Mouse (Mus musculus) midbrain, embryonic 16.5 days (tissue): ENCODE measurements around the gene Rap1b. TPM values are rescaled to one million over a fixed set of nuclear protein-coding genes. Genes with fewer than 3 reads are reported as not detected.

Experiments
- ATAC-seq: fragments of 200-750 bp; cut with Nextera tagmentation; 2 replicates; pipeline ENCODE4 v1.8.0; 2017; ENCODE audit warnings: moderate TSS enrichment
- H3K27ac ChIP-seq: fragments of 300-500 bp; sonication (generic); 2 replicates; pipeline ENCODE4 v1.5.1; 2014; ENCODE audit warnings: mild to moderate bottlenecking, low read length, mixed read lengths
- H3K27me3 ChIP-seq: fragments of 300-500 bp; sonication (generic); 2 replicates; pipeline ENCODE4 v1.6.1; 2014; ENCODE audit warnings: low read depth, low read length, mixed read lengths; ENCODE audit not compliant: control insufficient read depth, insufficient read depth
- H3K36me3 ChIP-seq: fragments of 300-500 bp; sonication (generic); 2 replicates; pipeline ENCODE4 v1.6.1; 2014; ENCODE audit warnings: mild to moderate bottlenecking, low read length, moderate library complexity, mixed read lengths; ENCODE audit not compliant: control insufficient read depth, insufficient read depth
- H3K4me1 ChIP-seq: fragments of 300-500 bp; sonication (generic); 2 replicates; pipeline ENCODE4 v1.6.1; 2014; ENCODE audit warnings: mild to moderate bottlenecking, low read length, mixed read lengths; ENCODE audit not compliant: control insufficient read depth, insufficient read depth
- H3K4me2 ChIP-seq: fragments of 300-500 bp; sonication (generic); 2 replicates; pipeline ENCODE4 v1.6.1; 2014; ENCODE audit warnings: mild to moderate bottlenecking, low read length, mixed read lengths
- H3K4me3 ChIP-seq: fragments of 300-500 bp; sonication (generic); 2 replicates; pipeline ENCODE4 v1.5.1; 2014; ENCODE audit warnings: low read depth, mild to moderate bottlenecking, low read length, moderate library complexity, mixed read lengths
- H3K9ac ChIP-seq: fragments of 300-500 bp; sonication (generic); 2 replicates; pipeline ENCODE4 v1.6.1; 2014; ENCODE audit warnings: low read depth, low read length, mixed read lengths
- H3K9me3 ChIP-seq: fragments of 300-500 bp; sonication (generic); replicated peaks from 2 replicates; pipeline ENCODE4 v1.6.1; 2014; ENCODE audit warnings: mild to moderate bottlenecking, low read length, mixed read lengths; ENCODE audit not compliant: control insufficient read depth, poor library complexity, severe bottlenecking
- WGBS: fragments of 180-500 bp; shearing (Covaris S2); extraction: QIAGEN DNeasy Blood & Tissue Kit; methylation state at CpG from one replicate; pipeline ENCODE4 v1.1.7; 2014; 5-methylcytosine and 5-hydroxymethylcytosine counted together
- polyA plus RNA-seq: library from polyadenylated mRNA; unstranded; fragments of >200 nt; fragmentation: Nextera tagmentation; extraction: Ambion mirVana; gene quantifications from 2 replicates; pipeline ENCODE4 v1.2.1, GENCODE M21; 2015

Rap1b gene
- polyA plus RNA-seq, 1 experiment from 2014 or later, result 171 TPM

- Histone ChIP-seq H3K36me3 (peaks cover 39% of the 10 kb centered on the region), H3K4me2 (no peak overlapping the region), H3K9me3 (no peaks in the 10 kb centered on the region), H3K9ac (no peak overlapping the region), H3K4me3 (no peak overlapping the region), H3K27ac (no peak overlapping the region), H3K27me3 (no peaks in the 10 kb centered on the region), H3K4me1 (no peaks in the 10 kb centered on the region)
- no peak for ATAC-seq
- 93% methylated on average over 10 of the region's 10 CpGs for WGBS
These were observed 78.3 kb downstream of the Rap1b start for GRCm38 (mm10) chr10:117767286-117768140.

- no peaks in the 10 kb centered on the region for H3K9me3 ChIP-seq
- WGBS, result 97% methylated on average over 5 of the region's 5 CpGs
- no peaks in the 10 kb centered on the region for H3K4me1 ChIP-seq
- H3K27me3 ChIP-seq, result no peaks in the 10 kb centered on the region
- no peak overlapping the region for H3K27ac ChIP-seq
- no peak overlapping the region for H3K4me2 ChIP-seq
- H3K9ac ChIP-seq, result no peak overlapping the region
- peaks cover 35% of the 10 kb centered on the region for H3K36me3 ChIP-seq
- no peak for ATAC-seq
- no peak overlapping the region for H3K4me3 ChIP-seq
These were observed 79.0 kb downstream of the Rap1b start for GRCm38 (mm10) chr10:117766896-117767160.

- no peaks in the 10 kb centered on the region for H3K4me1 ChIP-seq
- no peak for ATAC-seq
- H3K27ac ChIP-seq, result no peak overlapping the region
- H3K4me2 ChIP-seq, result no peak overlapping the region
- H3K9me3 ChIP-seq, result no peaks in the 10 kb centered on the region
- no peak overlapping the region for H3K9ac ChIP-seq
- H3K27me3 ChIP-seq, result no peaks in the 10 kb centered on the region
- 95% methylated on average over 16 of the region's 16 CpGs for WGBS
- peaks cover 37% of the 10 kb centered on the region for H3K36me3 ChIP-seq
- no peak overlapping the region for H3K4me3 ChIP-seq
These were observed 79.5 kb downstream of the Rap1b start for GRCm38 (mm10) chr10:117766111-117766895.

- H3K27me3 ChIP-seq, result no peaks in the 10 kb centered on the region
- H3K4me3 ChIP-seq, result no peak overlapping the region
- peaks cover 42% of the 10 kb centered on the region for H3K36me3 ChIP-seq
- H3K9ac ChIP-seq, result no peak overlapping the region
- WGBS, result 97% methylated on average over 11 of the region's 11 CpGs
- H3K4me2 ChIP-seq, result no peak overlapping the region
- no peak overlapping the region for H3K27ac ChIP-seq
- no peaks in the 10 kb centered on the region for H3K4me1 ChIP-seq
- no peak for ATAC-seq
- H3K9me3 ChIP-seq, result no peaks in the 10 kb centered on the region
These were observed 80.5 kb downstream of the Rap1b start for GRCm38 (mm10) chr10:117765116-117765894.

GRCm38 (mm10) chr10:117764598-117764997, 81.2 kb downstream of the Rap1b start:
- WGBS, result 87% methylated on average over 6 of the region's 6 CpGs
- H3K36me3 ChIP-seq, result peaks cover 41% of the 10 kb centered on the region
- H3K4me2 ChIP-seq, result no peak overlapping the region
- H3K27me3 ChIP-seq, result no peaks in the 10 kb centered on the region
- H3K9me3 ChIP-seq, result no peaks in the 10 kb centered on the region
- H3K4me3 ChIP-seq, result no peak overlapping the region
- H3K27ac ChIP-seq, result no peak overlapping the region
- ATAC-seq, result no peak
- no peaks in the 10 kb centered on the region for H3K4me1 ChIP-seq
- H3K9ac ChIP-seq, result no peak overlapping the region

Other genes starting within 250 kb of the Rap1b start
- 13.5 and 14.3 TPM in 2 replicates for gene Cpm, start 216.5 kb downstream of the Rap1b start, polyA plus RNA-seq
- gene Mdm2, start 135.3 kb downstream of the Rap1b start, polyA plus RNA-seq, result 53.1 and 55.7 TPM in 2 replicates
- 34.4 and 34.8 TPM in 2 replicates for gene Slc35e3, start 99.7 kb downstream of the Rap1b start, polyA plus RNA-seq
- gene Nup107, start 53.3 kb downstream of the Rap1b start, polyA plus RNA-seq, result 29.4 and 34.9 TPM in 2 replicates